Mouse (Mus musculus) layer of hippocampus, adult 18-20 months (tissue): ENCODE data around the gene Cd40lg. TPM values are rescaled to one million over a fixed set of nuclear protein-coding genes. Genes with fewer than 3 reads are reported as not detected.

Experiments
- DNase-seq, 2 experiments: peaks; one replicate each; pipeline ENCODE4 v3.0.0; 2022; ENCODE audit warnings: low spot score in 2 of 2
- long read RNA-seq: library from polyadenylated mRNA; stranded (forward); transcript quantifications from one replicate; pipeline ENCODE4 v2.0.0, GENCODE M21; 2021
- total RNA-seq, 2 experiments: library from RNA; stranded (reverse); gene quantifications; 2 replicates each; pipeline ENCODE4 v1.2.3; 2021

The Cd40lg gene
- not detected for total RNA-seq
- long read RNA-seq = 0 reads

DNA sequence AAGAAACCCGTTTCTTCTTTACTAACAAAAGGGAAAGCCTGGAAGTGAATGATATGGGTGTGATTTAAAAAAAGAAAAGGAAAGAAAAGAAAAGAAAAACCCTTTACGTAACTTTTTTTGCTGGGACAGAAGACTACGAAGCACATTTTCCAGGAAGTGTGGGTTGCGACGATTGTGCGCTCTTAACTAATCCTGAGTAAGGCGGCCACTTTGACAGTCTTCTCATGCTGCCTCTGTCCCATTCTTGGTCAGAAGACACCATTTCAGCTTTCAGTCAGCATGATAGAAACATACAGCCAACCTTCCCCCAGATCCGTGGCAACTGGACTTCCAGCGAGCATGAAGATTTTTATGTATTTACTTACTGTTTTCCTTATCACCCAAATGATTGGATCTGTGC is at the start of gene Cd40lg:
Gene Cd40lg, plus strand, starts transcription at position 268 of the 400 bp plus-strand sequence.
- no peak for DNase-seq

DNA sequence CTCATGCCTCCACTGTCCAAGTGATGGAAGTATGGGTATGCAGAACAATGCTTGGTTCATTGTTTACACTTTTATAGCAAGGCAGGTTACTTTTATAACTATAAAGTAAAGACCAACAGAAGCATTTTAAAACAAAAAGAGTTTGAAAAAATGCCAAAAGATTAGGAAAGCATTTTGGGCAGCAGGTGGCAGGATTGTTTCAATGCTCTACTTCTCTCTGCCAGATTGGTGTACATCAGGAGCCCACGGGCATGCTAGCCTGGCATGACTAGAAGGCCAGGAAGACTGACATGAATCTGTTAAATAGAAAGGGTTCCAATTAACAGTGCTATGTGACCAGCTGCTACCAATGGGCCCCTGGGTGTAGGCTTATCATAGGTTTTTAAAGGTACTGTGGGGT is 45.4 kb upstream of the Cd40lg start:
- DNase-seq = peak in 1 of 2 experiments; percentile 11

DNA sequence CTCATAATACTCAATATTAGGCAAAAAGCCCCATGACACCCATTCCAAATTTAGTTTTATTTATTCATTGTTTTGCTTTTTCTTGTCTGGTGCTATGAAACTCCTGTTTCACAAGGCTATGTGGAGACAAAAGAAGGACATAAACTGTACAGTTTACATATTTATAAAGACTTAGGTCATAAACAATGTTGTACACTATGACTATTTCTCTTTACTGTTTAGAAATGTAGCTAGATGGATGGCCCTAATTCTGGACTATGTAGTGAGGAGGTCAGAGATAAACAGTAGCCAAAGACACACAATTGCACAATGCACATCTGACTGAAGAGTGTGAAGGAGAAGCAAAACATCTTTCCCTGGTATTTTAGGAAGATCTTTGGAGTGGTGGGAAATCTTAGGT is 40.7 kb upstream of the Cd40lg start:
- DNase-seq = no peak

DNA sequence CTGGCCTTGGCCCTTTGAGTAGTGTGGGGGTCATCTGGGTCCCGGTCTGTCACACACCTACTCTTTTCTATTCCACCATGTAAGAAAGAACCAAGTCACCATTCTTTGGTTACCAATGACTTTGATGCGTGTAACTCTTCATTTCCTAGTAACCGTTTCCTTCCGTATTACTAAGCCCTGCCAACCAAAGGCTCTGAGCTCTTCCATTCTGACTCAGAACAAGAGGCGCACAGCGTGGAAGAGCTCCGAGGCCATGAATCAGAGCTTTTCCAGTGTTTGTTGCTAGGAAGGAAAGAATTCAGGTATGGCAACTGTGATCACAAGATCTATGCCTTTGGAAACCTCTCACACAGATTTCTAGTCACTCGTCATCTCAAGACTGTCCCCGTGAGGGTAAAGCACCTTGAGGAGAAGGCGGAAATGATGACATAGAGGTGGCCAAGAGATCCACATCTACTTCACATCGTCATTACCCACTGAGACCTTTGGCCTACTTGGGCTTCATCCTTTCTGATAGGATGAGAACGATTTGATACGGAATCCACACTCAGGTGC is 34.6 kb upstream of the Cd40lg start:
- no peak for DNase-seq

DNA sequence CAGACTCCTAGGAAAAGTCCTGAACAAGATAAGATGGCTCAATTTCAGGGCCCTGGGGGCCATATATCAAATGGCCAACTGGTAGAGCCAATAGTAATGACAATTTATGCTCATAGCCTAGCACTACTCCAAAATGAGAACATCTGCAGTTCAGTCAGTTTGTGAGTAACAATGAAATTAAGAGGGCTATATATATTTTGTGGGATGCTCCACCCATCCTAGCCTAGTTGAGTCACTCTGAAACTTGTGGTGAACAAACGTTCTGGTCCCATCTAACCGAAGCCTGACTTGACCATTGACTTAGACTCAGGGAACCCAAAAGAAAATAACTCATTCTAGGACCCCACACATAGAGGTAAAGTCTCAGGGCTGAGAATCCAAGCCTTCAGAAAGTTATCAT is 29.5 kb upstream of the Cd40lg start:
- no peak for DNase-seq

DNA sequence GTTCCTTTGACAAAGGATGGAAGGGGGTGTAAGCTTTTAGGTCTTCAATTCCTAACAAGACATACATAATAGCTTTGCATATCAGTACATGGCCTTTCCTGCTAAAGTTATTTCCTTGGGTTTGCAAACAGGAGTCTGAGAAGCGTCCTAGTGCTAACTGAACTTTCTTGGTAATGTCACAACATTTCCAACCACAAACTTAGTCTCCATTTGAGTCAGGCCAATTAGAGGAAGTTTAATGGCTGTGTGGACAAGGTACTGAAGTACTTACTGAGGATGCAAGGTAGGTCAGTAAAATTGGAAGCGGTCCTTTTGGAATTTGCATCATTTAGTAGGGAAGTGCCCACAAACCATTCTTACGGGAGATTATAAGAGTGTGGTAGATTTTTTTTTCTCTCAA is 28.6 kb upstream of the Cd40lg start:
- no peak for DNase-seq

DNA sequence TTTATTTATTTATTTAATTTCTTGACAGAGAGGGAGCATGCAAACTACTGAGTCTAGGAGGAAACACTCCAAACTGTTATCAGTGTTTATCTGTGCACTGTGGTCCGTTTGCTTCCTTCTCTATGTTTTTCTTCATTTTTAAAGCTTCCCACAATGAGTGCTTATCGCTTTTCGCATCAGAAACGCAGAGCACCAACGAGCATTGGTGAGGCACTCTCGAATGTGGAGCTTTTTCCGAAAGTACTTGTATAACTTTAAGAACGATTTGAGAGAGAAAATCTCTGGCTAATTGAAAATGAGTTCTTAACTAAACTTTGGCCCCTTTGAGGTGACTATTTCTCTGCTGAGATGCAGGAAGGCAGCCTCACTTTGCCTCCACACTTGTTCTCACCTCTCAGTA is 24.6 kb upstream of the Cd40lg start:
- no peak for DNase-seq

DNA sequence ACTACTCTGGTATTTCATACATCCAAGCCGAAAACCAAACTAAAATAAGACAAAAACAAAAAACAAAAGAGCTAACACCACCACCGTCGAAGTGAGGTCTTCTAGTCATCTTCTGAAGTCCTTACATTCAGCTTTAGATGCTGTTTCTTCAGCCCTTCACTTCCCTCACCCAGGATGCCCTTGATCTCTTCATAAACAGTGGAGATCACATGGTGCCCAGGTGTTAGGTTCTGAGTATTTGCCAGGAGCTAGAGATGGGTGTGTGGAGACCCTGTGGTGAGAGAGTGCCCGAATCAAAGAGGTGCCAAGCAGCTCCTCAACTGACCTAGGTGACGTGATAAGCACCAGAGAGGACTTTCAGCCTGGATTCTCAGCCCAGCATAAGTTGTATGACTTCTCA is 22.6 kb upstream of the Cd40lg start:
- no peak for DNase-seq

DNA sequence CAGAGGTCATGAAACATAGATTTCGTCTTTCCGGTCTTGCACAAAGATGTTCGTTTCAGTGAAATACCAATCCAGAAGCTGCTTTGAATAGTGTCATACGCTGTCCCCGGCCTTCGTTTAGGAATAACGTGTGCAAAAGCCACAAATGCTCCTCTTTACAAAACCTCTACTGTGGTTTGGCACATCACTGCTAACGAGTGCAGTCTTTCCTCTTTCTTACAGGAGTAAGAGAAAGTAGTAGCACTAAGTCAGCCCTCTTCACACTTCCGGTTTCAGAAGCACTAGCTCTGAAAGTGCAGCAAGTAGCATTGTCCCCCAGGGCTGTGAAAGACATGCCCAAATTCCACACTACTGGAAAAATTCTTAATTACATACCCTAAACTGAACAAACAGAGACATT is 15.6 kb upstream of the Cd40lg start:
- no peak for DNase-seq

DNA sequence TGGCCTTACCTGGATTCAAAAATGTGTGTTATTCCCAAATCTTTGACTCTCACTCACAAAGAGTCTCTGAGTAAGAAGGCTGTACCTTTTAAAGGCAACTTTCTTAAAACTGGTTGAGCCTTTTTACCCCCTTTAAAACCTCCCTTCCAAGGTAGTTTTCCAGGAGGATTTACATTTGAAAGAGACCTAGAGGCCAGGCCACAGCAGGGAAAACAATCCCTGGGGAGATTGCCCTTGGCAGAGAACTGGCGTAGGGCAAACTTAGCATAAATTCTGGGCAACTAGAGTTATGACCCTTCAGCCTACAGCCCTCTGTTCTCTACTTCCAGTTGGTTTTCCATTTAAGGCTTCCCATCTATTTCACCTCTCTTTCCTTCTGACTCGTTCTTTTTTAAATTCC is 13.9 kb upstream of the Cd40lg start:
- no peak for DNase-seq

DNA sequence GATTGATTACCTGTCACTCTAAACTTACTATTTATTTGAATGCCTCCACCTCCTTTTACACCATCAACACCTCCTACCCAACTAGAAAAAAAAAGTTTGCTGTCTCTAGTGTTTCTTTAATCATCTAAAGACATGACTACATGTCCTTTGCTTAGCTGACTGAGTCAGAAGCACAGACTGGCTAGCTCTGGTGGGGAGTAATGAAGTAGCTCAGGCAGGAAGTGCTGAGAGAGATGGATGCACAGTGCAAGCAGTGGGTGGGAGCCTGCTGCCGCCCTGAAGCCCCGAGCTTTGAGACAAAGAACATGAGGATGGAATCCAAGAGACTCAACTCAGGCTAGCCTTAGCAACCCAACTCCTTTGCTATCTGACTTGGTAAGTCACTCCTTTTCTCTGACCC is 11.5 kb upstream of the Cd40lg start:
- no peak for DNase-seq

DNA sequence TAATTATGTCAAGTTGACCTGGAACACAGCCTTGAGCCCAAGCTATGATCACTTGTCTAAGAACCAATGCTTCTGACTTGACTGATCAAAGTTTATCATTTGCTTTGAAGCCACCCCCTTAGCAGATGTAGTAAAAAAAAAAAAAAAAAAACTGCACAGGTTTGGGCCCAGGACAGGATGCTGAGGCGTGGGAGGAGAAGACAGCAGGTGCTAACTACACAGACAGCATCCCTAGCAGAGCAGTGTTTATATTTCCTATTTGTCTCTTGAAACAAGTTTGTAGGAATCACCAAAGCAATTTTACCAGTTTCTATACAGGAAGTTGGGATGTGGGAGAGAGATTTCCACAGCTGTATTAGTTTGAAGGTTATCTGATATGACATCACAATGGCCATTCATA is 1.4 kb upstream of the Cd40lg start:
- DNase-seq = no peak

DNA sequence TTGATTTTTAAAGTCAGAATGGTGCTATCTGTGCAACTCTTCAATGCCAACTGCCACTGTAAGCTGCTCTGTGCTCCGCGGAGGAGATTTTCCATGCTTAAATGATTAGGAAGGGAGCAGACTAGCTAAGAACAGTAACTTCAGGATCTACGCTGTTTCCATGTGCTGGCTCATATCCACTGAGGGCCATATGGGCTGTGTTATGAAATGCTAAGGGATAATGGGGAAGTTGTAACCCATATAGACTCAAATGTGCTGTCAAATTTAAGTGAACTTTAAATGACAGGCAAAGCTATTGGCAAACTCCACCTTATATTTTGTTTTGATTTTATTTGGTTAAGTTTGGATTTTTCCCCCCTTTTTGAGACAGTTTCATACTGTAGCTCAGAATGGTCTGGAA is 919 bp downstream of the Cd40lg start:
- peak; percentile 5 to 45 for DNase-seq

DNA sequence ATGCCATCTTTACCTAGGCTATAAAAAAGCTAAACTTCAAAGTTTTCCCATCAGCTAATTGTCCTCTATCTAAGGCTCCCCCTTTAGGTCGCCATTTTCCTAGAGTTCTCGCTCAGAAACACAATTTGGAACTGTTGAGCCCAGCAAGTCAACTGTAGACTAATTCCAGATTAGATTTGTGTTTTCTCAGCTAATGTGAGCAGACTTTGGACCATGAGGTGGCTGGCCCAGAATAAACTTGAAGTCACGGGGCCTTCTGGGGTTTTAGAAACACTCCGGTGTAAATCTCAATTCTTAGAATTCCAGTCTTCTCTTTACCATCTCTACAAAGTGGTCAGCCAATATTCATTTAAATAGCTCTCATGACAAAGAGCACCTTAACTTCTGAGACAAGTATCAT is 3.6 kb downstream of the Cd40lg start:
- DNase-seq = no peak

DNA sequence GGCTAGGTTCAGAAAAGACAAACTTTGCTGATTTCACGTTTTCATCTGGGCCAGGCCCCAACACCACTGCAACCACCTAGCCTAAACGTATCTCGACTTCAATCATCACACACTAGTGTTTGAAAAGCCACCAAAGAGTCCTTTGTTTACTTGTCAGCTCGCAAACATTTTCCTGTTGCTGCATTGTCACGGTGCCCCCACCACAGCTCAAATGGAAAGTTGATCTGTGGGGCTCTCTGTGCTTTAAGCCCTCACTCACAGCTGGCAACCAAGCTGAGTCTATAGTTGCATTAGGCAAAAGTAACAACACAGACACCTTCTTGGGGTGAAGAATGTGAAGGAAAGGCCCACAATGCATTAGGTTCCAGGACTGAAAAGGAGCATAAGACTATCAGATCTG is 4.3 kb downstream of the Cd40lg start:
- no peak for DNase-seq

DNA sequence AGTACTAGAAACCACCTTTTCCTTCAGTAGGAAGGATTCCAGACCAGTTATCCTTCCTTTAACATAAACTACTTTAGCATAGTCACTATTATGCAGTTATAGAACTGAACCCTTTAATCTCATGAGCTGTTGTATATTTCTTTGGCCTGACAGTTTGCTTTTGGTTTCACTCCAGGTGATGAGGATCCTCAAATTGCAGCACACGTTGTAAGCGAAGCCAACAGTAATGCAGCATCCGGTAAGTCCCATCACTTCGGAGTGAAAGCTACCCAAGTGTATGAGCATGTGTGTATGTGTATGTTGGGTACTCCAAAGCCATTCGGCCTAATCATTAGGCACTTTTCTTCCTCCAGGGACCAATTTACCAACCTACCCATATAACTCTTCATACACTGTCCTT is 7.6 kb downstream of the Cd40lg start:
- no peak for DNase-seq

DNA sequence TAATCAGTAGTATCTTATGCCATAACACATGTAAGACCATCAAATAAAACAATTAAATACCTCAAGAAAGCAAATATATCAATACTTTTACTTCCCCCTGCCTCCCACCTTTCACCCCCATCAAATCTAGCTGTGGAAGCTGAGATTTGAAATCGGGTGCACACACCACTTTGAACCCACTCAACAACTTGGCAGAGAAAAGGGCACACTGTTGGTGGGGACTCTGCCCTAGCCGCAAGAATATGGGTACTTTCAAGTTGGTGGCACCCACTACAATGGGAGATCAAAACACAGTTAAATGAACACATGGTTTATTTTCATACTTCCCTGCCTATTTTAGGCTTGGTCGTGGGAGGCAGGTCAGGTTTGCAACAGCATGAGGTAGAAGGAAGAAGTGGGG is 9.9 kb downstream of the Cd40lg start:
- DNase-seq = no peak

DNA sequence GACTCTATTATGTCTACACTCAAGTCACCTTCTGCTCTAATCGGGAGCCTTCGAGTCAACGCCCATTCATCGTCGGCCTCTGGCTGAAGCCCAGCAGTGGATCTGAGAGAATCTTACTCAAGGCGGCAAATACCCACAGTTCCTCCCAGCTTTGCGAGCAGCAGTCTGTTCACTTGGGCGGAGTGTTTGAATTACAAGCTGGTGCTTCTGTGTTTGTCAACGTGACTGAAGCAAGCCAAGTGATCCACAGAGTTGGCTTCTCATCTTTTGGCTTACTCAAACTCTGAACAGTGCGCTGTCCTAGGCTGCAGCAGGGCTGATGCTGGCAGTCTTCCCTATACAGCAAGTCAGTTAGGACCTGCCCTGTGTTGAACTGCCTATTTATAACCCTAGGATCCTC is 11.4 kb downstream of the Cd40lg start:
- DNase-seq = peak; percentile 4 to 63

DNA sequence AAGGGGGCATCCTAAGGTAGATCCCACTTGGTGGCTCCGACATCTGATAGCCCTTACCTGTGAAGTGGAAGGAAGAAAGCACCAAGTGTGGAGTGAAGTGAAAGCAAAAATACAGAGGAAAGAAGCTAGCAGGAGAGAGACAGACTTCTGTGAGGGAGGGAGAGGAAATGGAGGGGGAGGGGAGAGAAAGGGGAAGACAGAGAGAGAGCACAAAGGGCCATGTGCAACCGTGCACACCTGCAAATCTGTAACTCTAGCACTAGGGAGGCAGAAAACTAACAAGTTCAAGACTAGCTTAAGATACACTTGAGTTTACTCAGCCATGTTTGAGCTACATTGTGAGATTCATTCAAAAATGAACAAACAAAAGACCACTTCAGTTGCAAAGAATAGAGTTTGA is 16.2 kb downstream of the Cd40lg start:
- DNase-seq = no peak

DNA sequence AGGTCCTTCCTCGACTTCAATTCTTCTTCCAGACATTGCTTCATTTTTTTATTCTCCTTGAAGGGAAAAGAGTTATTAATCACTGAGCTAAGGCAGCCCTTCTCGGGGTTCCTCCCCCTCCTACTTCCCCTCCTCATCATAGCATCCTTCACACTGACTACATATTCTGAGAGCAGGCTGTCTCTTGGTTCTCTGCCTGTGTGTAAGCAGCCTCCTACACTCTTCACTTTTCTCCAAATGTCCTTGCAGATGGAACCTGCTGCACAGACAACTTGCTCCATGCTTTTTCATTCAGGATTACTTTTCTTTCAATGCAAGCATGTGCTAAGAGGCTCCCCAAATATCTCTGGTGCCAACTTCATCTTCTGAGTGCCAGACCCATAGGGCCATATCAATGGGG is 21.7 kb downstream of the Cd40lg start:
- peak; percentile 19 to 46 for DNase-seq

DNA sequence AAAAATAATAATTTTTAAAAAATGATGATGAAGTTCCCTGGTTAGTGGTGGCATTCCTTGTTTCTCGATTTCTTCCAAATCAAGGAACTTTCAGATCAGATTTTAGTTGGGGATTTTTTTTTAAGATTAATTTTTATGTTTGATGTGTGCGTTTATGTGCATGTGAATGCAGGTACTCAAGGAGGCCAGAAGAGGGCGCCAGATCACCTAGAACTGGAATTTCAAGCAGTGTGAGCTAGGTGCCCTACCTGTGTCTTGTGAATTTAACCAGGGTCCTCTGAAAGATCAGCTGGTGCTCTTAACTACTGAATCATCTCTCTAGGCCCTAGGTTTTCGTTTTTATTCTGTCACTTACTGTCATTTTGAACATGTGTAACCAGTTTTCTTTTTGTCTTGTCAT is 24.0 kb downstream of the Cd40lg start:
- DNase-seq = no peak

DNA sequence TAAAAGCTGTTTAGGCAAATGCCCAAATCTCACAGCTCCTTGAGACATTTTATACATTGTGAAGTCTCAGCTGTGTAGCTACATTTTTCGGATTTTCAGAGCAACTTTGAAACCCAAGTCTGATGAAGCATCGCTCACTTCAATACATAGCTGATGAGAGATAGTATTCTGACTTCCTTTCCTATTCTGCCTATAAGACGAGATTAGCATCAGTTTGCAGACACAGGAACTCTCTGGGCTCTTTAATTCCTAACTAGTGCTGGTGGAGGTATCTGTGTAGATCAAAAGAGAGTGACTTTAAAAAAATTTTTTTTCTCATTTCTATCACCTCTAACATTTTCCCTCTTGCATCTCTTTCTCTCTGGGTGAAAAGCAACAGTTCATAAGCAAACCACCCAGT is 26.6 kb downstream of the Cd40lg start:
- no peak for DNase-seq

DNA sequence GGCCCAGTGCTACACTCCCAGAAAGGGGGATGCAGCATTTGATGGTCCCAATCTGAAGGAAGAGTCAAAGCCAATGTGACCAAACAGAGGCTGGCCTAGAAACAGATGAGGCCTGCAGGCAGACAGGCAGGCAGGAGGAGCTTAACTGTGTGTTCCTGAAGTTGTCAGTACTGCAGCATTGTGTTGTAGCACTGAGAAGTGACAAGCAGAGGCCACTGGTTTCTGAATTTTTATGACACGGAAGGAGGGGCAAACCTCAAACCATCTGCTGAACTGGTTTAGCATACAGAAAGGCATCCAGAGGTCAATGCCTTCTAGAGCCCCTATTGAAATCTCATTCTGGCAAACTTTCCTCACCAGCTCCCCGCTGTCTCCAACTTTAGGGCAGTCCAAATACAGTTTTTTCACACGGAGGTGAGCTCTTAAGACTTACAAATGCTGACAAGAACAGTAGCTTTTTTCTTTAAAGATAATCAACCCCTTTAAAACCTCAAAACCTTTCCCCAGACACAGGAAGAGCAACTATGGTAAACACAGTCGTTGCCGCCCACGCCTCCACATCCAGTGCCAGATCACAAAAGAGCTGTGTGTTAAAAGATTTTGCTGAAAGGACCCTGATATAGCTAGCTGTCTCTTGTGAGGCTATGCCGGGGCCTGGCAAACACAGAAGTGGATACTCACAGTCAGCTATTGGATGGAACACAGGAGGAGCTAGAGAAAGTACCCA is 41.5 kb downstream of the Cd40lg start:
- no peak for DNase-seq
